Mouse (Mus musculus): ENCODE data around the gene Il18rap.
"Not testable (repeated sequence)": the region's sequence is repeated elsewhere in the genome, so short reads cannot be mapped to it uniquely, and the experiment has no call there.

Gene Il18rap

DNA sequence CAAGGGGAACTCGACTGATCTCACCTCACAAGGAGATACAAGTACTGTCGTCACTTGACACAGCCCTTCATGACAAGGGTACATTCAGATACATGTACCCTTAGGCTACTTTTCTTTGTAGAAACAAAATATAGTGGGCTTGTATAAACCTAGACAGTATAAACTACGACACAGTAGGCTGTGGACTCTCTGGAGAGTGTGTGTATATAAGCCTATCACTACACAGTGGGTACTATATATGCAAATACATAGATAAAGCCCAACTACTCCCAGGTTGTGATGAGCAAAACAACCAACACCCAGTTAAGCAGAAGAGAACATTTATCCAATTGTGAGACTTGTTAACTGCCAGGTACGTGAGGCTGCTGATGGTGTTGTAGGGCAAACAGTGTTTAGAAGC lies 31.5 kb downstream of the Il18rap start:
- DNase-seq, result no peak

DNA sequence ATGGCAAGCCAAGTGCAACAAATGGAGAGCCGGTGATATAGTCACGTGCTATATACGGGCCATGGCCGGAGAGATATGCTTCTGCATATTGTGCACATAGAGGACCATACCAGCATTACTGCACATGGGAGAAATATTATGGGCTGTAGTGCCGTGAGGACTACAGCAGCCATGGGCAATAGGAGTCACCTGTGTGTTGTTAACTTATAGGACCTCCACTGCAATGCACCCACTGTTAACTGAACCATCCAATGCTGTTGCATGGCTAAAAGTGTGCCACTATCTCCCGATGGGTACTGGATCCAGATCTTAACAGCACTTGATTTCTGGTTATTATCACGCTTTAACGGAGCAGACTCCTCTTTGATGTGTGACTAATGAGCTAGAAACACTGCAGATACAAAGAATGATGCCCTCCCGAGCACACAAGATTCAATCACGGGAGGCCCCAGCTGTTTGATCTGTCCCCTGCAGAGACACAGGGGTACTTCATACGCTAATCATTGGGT lies 32.0 kb downstream of the Il18rap start:
- no peak for DNase-seq

DNA sequence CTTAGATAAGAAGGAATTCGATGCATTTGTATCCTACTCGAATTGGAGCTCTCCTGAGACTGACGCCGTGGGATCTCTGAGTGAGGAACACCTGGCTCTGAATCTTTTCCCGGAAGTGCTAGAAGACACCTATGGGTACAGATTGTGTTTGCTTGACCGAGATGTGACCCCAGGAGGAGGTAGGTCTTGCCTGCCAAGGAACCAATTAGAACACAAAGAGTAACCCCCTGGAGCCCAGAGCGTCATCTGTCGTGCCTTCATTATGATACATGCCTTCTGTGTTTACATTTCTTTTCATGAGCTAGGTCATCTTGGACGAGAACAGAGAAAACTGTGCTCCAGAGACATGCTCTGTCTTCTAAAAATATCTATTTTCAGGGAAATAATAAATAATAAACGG lies 32.6 kb downstream of the Il18rap start:
- no peak for DNase-seq

DNA sequence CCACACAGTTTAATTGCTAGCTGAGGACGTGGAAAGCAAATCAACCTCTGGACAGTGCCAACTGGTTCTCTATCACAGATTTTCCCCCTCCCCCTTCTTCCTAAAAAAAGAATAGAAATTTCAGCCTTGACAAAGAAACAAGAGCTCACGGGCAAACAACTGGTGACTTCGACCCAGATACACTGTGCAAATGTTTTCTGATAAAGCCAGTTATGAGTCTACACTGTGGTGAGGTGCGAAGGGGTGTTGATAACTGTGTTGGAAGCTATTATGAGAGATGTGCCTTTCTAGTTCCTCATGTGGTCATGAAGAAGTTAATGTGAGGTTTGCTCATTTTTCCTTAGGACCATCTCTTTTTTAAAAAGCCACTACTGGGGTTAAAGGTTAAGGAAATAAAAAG lies 54.2 kb downstream of the Il18rap start:
- DNase-seq, result no peak

DNA sequence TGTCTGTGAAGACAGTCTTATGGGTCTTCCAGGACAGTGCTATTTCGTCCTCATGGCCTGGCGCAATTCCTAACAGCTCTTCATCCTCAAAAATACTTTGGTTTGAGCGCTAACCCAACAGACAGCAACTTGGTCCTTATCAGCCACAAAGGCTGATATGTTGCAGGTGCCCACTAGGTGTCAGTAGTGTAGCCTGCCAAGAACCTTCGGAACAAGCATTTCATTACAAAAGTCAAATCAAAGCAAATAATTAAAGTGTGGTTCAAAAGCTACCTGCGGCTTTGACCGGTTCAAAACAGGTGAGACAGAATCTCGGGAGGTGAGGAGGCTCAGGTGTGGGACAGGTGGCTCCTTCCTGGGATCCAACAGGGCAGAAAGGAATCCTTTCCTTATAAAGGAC lies 64.6 kb downstream of the Il18rap start, which contains the start of gene Slc9a4:
Gene Slc9a4, plus strand, starts transcription at position 298 of the 400 bp plus-strand sequence.
- peak; percentile 8 to 12 for DNase-seq

DNA sequence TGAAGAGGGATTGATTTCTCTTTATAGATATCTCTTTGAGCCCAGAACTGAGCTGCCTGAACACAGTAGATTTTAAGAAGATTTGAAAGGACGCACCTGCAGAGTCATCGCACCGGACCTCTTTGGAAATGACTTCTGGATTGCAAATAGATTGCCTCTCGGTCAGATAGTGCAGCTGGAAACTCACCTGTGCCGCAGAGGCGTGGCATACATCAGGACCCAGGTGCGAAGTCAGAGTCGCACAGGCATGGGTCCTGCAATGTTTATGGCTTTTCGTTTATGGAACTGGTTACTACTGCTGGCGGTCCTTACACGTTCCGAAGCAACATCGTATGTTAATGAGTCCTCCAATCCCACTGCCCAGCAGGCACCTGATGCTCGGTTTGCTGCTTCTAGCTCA lies 65.1 kb downstream of the Il18rap start:
- DNase-seq, result no peak

DNA sequence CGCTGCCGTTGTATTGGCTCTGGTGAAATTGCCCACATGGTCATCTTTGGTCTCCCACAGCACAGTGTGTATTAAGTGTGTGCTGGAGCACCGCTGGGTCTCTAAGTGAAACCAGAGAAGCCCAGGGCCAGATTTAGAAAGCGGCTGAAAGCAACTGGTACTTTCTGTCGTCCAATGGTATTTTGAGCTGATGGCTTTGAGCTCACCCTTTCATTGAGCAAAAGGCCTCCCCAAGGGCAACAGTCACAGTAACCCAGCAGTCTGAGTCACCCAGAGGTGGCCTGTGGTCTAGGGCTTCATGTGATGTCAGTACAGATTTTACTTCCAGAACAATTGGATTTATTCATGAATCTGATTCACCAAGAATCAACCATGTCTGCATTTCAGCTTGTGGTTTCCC lies 71.6 kb downstream of the Il18rap start:
- DNase-seq, result no peak

DNA sequence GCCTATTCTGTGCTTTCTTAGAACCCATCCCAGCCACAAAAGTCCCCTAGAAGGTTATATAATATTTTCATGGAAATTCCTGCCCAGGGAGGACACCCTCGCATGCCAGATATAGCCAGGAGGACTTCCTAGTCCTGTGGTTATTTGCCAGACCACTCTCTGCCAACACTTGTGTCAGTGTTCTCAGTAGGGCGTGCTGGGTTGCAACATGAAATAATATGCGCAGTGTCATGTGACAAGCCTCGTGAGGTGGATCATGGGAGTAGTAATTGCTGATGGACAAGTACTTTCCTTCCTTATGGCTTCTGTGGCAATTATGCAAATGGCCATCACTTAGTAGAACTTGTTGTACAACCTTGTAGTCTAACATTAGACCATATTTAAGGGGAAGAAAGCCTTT lies 75.8 kb downstream of the Il18rap start:
- no peak for DNase-seq

DNA sequence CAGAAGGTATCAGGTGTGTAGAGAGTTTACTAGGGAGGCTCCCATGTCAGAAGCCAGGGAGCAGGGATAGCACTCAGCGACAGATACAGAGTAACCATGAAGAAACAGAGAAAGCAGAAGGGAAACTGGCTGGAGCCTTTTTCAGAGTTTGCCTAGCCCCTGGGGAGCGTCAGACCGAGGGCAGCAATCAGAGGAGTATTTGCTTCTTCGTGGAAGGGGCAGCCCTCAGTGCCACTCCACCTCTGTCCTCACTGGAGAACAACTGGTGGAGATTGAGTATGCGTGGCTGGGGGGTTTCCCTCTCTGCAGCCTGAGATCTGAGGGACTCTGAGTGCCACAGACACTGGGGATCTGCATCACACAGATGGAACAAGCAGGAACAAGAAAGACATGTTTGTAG lies 82.7 kb downstream of the Il18rap start:
- DNase-seq, result no peak

DNA sequence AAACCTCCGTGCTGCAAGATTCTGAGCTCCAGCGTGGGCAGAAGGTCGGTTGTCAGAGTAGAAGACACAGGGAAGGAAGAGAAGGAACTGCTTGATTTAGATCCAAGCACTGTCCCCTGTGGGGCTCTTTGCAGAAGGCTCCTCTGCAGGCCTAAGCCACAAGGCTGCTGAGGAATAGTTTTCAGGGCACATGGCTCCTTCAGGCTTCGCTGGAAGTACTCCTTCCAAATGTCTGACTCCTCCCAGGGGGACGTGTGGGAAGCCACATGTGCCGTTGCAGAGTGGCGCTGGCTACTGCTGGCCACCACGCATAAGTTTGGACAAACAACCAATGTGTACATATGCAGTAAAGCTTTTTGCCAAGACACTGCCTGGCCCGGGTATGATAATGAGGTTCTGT lies 84.5 kb downstream of the Il18rap start:
- DNase-seq, result not testable (repeated sequence)

DNA sequence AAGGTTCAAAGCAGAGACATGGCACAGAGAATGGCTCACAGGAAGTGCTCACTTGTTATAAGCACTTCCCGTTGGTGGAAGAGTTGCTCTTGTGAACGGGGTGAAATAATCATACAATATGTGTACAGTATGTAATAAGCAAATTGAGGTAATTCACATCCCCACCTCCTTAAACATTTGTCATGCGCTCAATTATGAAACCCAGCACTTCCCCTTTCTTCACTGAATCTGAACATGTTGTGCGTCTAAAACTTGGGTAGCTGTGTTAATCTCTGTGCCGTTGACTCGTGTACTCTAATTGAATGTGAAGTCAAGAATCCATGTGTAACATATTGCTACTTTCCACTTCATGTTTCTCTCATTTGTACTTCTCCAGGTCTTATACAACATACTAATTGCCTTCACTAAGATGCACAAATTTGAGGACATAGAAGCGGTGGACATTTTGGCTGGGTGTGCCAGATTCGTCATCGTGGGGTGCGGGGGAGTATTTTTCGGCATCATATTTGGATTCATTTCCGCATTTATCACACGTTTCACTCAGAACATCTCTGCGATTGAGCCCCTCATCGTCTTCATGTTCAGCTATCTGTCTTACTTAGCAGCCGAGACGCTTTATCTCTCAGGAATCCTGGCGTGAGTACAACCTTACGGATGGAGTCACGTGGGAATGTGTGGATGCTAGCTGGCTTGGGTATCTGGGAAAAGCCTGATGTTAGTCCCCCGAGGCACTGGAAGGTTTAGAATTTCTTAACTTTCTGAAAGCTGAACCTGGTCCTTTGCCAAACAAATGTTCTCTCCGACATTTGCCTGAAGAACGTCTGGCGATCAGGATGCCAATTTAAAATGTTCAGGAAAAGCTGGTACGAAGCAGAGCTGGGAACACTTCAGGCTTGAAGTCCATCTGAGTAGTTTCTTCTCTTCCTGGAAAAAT lies 85.5 kb downstream of the Il18rap start:
- no peak for DNase-seq
